Mouse (Mus musculus): Measurements from ENCODE around the gene Lamb2.

DNA sequence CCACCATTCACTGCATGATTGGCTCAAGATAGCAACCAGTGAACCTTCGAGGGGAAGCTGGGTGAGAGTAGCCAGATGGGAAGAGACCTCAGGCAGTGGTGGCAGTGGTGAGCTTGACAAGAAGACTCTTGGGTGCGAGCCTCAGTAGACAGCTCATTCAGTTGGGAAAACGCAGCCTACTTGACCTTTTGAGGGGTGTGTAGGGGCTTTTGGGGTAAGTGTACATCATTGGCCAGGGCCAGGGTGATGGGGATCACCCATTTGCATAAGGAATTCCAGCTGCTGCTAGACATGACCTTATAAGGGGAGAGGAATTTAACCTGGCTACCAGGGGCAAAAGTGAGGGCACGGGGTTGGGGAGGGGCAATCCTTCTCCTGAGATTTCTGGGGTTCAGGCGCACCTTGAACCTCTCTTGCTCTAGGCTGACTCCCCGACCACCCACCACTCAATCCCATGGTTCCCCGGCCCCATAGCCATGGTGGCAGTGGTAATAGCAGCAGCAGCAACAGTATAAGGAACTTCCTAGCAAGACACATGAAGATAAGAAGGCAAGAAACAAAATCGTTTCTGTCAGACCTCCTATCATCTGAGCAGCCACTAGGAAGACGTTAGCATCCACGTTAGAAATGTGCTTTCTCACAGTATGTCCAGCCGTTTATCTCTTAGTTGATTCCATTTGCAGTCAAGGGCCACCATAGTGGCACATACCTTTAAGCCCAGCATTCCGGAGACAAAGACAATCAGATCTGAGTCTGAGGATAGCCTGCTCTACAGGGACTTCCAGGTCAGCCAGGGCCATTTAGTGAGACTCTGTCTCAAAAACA lies 23.6 kb upstream of the Lamb2 start:
- TF ChIP-seq CTCF (conservative IDR thresholded peaks at IDR 0.05; ENCODE audit: low read length) (no peak), POU5F1 (IDR thresholded peaks at IDR 0.05; ENCODE audit: borderline replicate concordance, low read length) (no peak), NANOG (IDR thresholded peaks at IDR 0.05; ENCODE audit: borderline replicate concordance, low read length) (no peak)
